Mouse (Mus musculus): ENCODE measurements around the gene Gm14137. TPM values are rescaled to one million over a fixed set of nuclear protein-coding genes. Genes with fewer than 3 reads are reported as not detected.

Gene Gm14137
- polyA plus RNA-seq, 1 experiment from 2014 or later: 0.30 TPM

DNA sequence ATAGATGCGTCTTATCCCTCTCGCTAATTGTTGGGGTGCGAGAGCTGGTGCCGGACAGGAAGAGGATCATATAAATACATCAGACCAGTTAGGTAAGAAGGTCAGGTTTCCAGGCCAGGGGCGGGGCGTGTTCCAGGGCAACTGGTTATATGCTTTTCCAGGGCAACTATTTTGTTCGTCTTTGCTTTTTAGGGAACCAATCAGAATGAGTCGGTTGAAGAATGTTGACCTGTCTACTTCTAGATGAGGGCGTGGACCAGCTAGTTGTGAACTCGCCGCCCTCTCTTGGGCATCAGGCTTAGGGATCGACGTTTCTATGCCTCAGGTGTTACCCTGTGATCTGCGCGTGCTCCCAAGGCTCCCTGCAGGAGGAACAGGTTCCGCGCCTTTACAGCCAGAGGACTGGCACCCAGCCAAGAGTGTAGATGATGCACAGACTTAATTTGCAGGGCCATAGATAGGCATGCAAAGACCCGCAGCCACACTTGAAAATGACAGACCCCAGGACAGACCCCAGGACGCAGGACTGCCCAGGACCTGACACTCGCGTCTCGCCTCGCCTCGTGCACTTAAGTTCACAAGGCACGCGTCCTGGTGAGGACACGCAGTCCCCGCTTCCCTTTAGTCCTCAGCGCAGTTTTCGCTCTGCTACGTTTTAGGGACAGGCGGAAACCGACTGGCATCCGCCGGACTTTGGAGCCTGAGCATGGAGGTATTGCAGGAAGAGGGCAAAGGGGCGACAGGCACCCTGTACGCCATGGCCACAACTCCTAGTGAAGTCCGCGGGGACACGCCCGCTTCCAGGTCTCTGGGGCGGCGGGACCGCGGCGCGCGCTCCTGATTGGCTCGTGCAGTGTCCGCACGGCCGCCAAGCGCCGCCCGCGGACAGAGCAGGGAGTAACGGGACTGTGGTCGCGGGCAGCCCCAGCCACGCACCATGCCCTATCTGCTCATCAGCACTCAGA, 7.1 kb upstream of the Gm14137 start, which contains the start of gene Gchfr:
Gchfr (plus strand) TSS at position 873 of the 965 bp plus-strand sequence.
- H3K27ac ChIP-seq (ENCODE audit: low read length): no peak within 1 kb of the TSS
- H3K4me1 ChIP-seq (ENCODE audit: control insufficient read depth, insufficient read depth, low read length): no peaks in the 10 kb centered on the region
- peak within 1 kb of the TSS; percentile 42 for H3K4me3 ChIP-seq (ENCODE audit: low read depth, low read length)
- no peaks in the 10 kb centered on the region for H3K27me3 ChIP-seq (ENCODE audit: control insufficient read depth, insufficient read depth, low read length)
- 0 out of 2 replicates have a peak within 1 kb of the TSS, but pooled peaks have one; percentile 36 for H3K9ac ChIP-seq (replicated peaks; ENCODE audit: low read depth, low read length)
- no peaks in the 10 kb centered on the region; the same call in 1 of the 2 replicates for H3K36me3 ChIP-seq (ENCODE audit: control insufficient read depth, insufficient read depth, low read length)
- peak within 1 kb of the TSS; percentile 96 for H3K4me2 ChIP-seq (replicated peaks; ENCODE audit: low read depth, low read length)
- H3K9me3 ChIP-seq (ENCODE audit: control insufficient read depth, low read depth, low read length): no peaks in the 10 kb centered on the region
- ATAC-seq (ENCODE audit: insufficient number of reproducible peaks, insufficient read depth, low FRiP score, low read depth): peak; percentile 74
- under 1% methylated on average over 60 of the region's 60 CpGs for WGBS

GRCm38 (mm10) chr2:119167866-119168256, 6.4 kb upstream of the Gm14137 start:
- peak overlapping the region; percentile 96 for H3K4me2 ChIP-seq (replicated peaks; ENCODE audit: low read depth, low read length)
- H3K4me3 ChIP-seq (ENCODE audit: low read depth, low read length): peak overlapping the region; percentile 42
- H3K9me3 ChIP-seq (ENCODE audit: control insufficient read depth, low read depth, low read length): no peaks in the 10 kb centered on the region
- no peak for ATAC-seq (ENCODE audit: insufficient number of reproducible peaks, insufficient read depth, low FRiP score, low read depth)
- H3K4me1 ChIP-seq (ENCODE audit: control insufficient read depth, insufficient read depth, low read length): peaks cover 3% of the 10 kb centered on the region
- no peaks in the 10 kb centered on the region; the same call in 1 of the 2 replicates for H3K36me3 ChIP-seq (ENCODE audit: control insufficient read depth, insufficient read depth, low read length)
- 0 out of 2 replicates have a peak overlapping the region, but pooled peaks have one; percentile 36 for H3K9ac ChIP-seq (replicated peaks; ENCODE audit: low read depth, low read length)
- H3K27me3 ChIP-seq (ENCODE audit: control insufficient read depth, insufficient read depth, low read length): no peaks in the 10 kb centered on the region
- WGBS: under 1% methylated on average over 26 of the region's 26 CpGs
- H3K27ac ChIP-seq (ENCODE audit: low read length): no peak overlapping the region

DNA sequence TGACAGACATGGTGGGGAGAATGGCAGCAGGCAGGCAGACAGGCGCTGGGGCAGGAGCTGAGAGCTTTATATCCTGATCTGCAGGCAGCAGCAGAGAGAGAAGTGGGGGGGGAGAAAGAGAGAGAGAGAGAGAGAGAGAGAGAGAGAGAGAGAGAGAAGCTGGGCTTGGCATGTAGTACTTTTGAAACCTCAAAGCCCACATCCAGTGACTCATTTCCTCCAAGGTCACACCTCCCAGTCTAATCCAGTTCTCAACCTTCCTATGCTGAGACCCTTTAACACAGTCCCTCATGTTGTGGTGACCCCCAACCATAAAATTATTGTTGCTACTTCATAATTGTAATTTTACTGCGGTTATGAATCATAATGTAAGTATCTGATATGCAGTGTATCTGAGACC, 4.0 kb upstream of the Gm14137 start:
- Histone ChIP-seq H3K9me3 (ENCODE audit: control insufficient read depth, low read depth, low read length) (no peaks in the 10 kb centered on the region), H3K27me3 (ENCODE audit: control insufficient read depth, insufficient read depth, low read length) (no peaks in the 10 kb centered on the region), H3K4me1 (ENCODE audit: control insufficient read depth, insufficient read depth, low read length) (peaks cover 15% of the 10 kb centered on the region), H3K27ac (ENCODE audit: low read length) (no peak overlapping the region), H3K4me3 (ENCODE audit: low read depth, low read length) (no peak overlapping the region), H3K4me2 (replicated peaks; ENCODE audit: low read depth, low read length) (no peak overlapping the region), H3K9ac (replicated peaks; ENCODE audit: low read depth, low read length) (no peak overlapping the region), H3K36me3 (ENCODE audit: control insufficient read depth, insufficient read depth, low read length) (no peaks in the 10 kb centered on the region; the same call in 1 of the 2 replicates)
- no peak for ATAC-seq (ENCODE audit: insufficient number of reproducible peaks, insufficient read depth, low FRiP score, low read depth)
- WGBS: 91% methylated on average over 2 of the region's 2 CpGs

GRCm38 (mm10) chr2:119171574-119171973, 2.7 kb upstream of the Gm14137 start:
- H3K27ac ChIP-seq (ENCODE audit: low read length): no peak overlapping the region
- ATAC-seq (ENCODE audit: insufficient number of reproducible peaks, insufficient read depth, low FRiP score, low read depth): no peak
- H3K4me2 ChIP-seq (replicated peaks; ENCODE audit: low read depth, low read length): no peak overlapping the region
- no peak overlapping the region for H3K9ac ChIP-seq (replicated peaks; ENCODE audit: low read depth, low read length)
- no peaks in the 10 kb centered on the region for H3K27me3 ChIP-seq (ENCODE audit: control insufficient read depth, insufficient read depth, low read length)
- no peaks in the 10 kb centered on the region for H3K9me3 ChIP-seq (ENCODE audit: control insufficient read depth, low read depth, low read length)
- peaks cover 15% of the 10 kb centered on the region for H3K4me1 ChIP-seq (ENCODE audit: control insufficient read depth, insufficient read depth, low read length)
- no peaks in the 10 kb centered on the region; the same call in 1 of the 2 replicates for H3K36me3 ChIP-seq (ENCODE audit: control insufficient read depth, insufficient read depth, low read length)
- WGBS: 56% methylated on average over 8 of the region's 8 CpGs
- no peak overlapping the region for H3K4me3 ChIP-seq (ENCODE audit: low read depth, low read length)

DNA sequence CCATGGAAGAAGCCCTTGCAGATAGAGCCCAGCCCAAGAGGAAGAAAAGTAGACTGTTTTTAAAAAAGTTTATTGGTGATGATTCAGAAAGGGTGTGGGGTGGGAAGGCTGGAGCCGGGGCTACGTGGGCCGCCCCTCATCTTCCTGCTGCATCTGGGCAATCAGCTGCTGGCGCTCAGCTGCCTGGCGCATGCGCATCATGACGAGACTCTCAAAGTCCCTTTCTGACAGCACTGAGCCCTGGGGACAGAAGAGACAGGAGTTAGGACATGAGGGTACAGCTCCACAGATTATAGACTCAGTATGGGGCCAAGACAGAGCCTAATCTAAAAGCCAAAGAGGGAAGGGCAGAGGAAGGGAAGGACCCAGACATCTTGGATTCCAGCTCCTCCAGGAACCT, 1.9 kb upstream of the Gm14137 start:
- Histone ChIP-seq H3K4me2 (replicated peaks; ENCODE audit: low read depth, low read length) (no peak overlapping the region), H3K27ac (ENCODE audit: low read length) (no peak overlapping the region), H3K36me3 (ENCODE audit: control insufficient read depth, insufficient read depth, low read length) (peaks cover 4% of the 10 kb centered on the region; the same call in 1 of the 2 replicates), H3K4me3 (ENCODE audit: low read depth, low read length) (no peak overlapping the region), H3K27me3 (ENCODE audit: control insufficient read depth, insufficient read depth, low read length) (no peaks in the 10 kb centered on the region), H3K4me1 (ENCODE audit: control insufficient read depth, insufficient read depth, low read length) (peaks cover 15% of the 10 kb centered on the region), H3K9ac (replicated peaks; ENCODE audit: low read depth, low read length) (no peak overlapping the region), H3K9me3 (ENCODE audit: control insufficient read depth, low read depth, low read length) (no peaks in the 10 kb centered on the region)
- ATAC-seq (ENCODE audit: insufficient number of reproducible peaks, insufficient read depth, low FRiP score, low read depth): no peak
- WGBS: 91% methylated on average over 7 of the region's 7 CpGs

- Histone ChIP-seq H3K4me1 (ENCODE audit: control insufficient read depth, insufficient read depth, low read length) (peaks cover 15% of the 10 kb centered on the region), H3K4me3 (ENCODE audit: low read depth, low read length) (no peak overlapping the region), H3K27me3 (ENCODE audit: control insufficient read depth, insufficient read depth, low read length) (no peaks in the 10 kb centered on the region), H3K36me3 (ENCODE audit: control insufficient read depth, insufficient read depth, low read length) (peaks cover 4% of the 10 kb centered on the region; the same call in 1 of the 2 replicates), H3K27ac (ENCODE audit: low read length) (0 out of 2 replicates have a peak overlapping the region, but pooled peaks have one; percentile 21), H3K9ac (replicated peaks; ENCODE audit: low read depth, low read length) (no peak overlapping the region), H3K9me3 (ENCODE audit: control insufficient read depth, low read depth, low read length) (no peaks in the 10 kb centered on the region), H3K4me2 (replicated peaks; ENCODE audit: low read depth, low read length) (no peak overlapping the region)
- 17% methylated on average over 13 of the region's 13 CpGs for WGBS
- ATAC-seq (ENCODE audit: insufficient number of reproducible peaks, insufficient read depth, low FRiP score, low read depth): peak; percentile 34; the same call in 1 of the 2 replicates
Measured at GRCm38 (mm10) chr2:119172862-119173576, 1.3 kb upstream of the Gm14137 start.

DNA sequence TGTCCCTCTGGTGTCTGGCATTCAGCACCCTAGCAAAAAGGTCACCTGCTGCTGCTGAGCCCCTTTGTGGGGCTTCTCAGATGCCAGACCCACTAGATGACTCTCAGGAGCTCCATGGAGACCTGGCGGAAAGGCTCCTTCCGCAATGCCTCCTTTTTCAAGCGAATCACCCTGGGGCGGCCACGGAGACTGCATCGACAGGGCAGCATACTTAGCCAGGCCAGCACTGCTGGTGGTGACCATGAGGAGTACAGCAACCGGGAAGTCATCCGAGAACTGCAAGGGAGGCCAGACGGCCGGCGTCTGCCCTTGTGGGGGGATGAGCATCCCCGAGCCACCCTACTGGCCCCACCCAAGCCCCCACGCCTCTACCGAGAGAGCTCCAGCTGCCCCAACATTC, 557 bp downstream of the Gm14137 start:
- Histone ChIP-seq H3K4me3 (ENCODE audit: low read depth, low read length) (no peak overlapping the region), H3K9ac (replicated peaks; ENCODE audit: low read depth, low read length) (no peak overlapping the region), H3K4me2 (replicated peaks; ENCODE audit: low read depth, low read length) (no peak overlapping the region), H3K36me3 (ENCODE audit: control insufficient read depth, insufficient read depth, low read length) (peaks cover 4% of the 10 kb centered on the region; the same call in 1 of the 2 replicates), H3K27me3 (ENCODE audit: control insufficient read depth, insufficient read depth, low read length) (no peaks in the 10 kb centered on the region), H3K4me1 (ENCODE audit: control insufficient read depth, insufficient read depth, low read length) (peaks cover 15% of the 10 kb centered on the region), H3K27ac (ENCODE audit: low read length) (no peak overlapping the region), H3K9me3 (ENCODE audit: control insufficient read depth, low read depth, low read length) (no peaks in the 10 kb centered on the region)
- no peak for ATAC-seq (ENCODE audit: insufficient number of reproducible peaks, insufficient read depth, low FRiP score, low read depth)
- WGBS: 74% methylated on average over 14 of the region's 14 CpGs

DNA sequence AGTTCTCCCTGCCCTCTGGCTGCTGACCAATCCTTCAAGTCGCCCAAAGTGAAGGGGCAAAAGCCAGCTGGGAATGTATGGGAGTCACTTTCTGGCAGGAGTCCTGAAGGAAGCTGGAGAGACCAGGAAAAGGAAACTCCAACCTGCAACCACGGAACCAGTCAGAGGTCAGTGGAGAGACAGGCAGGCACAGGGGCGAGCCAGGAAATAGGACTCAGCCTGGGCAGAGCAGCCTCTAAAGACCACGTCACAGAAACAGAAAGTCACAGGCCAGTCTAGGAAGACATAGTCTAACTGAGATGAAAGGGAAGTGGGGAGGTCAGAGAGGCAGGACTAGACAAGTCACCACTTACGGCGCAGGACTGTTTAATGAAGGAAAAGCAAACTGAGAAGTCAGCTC, 1.3 kb downstream of the Gm14137 start:
- WGBS: 67% methylated on average over 6 of the region's 6 CpGs
- H3K4me1 ChIP-seq (ENCODE audit: control insufficient read depth, insufficient read depth, low read length): peaks cover 15% of the 10 kb centered on the region
- no peak for ATAC-seq (ENCODE audit: insufficient number of reproducible peaks, insufficient read depth, low FRiP score, low read depth)
- no peak overlapping the region for H3K4me2 ChIP-seq (replicated peaks; ENCODE audit: low read depth, low read length)
- H3K27ac ChIP-seq (ENCODE audit: low read length): no peak overlapping the region
- H3K27me3 ChIP-seq (ENCODE audit: control insufficient read depth, insufficient read depth, low read length): no peaks in the 10 kb centered on the region
- H3K4me3 ChIP-seq (ENCODE audit: low read depth, low read length): no peak overlapping the region
- no peak overlapping the region for H3K9ac ChIP-seq (replicated peaks; ENCODE audit: low read depth, low read length)
- no peaks in the 10 kb centered on the region for H3K9me3 ChIP-seq (ENCODE audit: control insufficient read depth, low read depth, low read length)
- peaks cover 11% of the 10 kb centered on the region; the same call in 1 of the 2 replicates for H3K36me3 ChIP-seq (ENCODE audit: control insufficient read depth, insufficient read depth, low read length)

Data from stomach, embryonic 14.5 days (tissue).